Mouse (Mus musculus): Measurements from ENCODE around the gene Msrb3.

- TF ChIP-seq CTCF (IDR thresholded peaks at IDR 0.05; ENCODE audit: low read depth) (no peak), EP300 (IDR thresholded peaks at IDR 0.05; ENCODE audit: low read depth) (no peak)
These were observed 163.0 kb downstream of the Msrb3 start for GRCm38 (mm10) chr10:120735722-120736507.

Measured in heart, postnatal 0 days (tissue).